Mouse (Mus musculus) myocyte (in vitro differentiated cells): ENCODE data around the gene Nudt22.

Source experiments
- CEBPB ChIP-seq: IDR thresholded peaks from 2 replicates; pipeline ENCODE4 v1.6.1; 2011; ENCODE audit warnings: mild to moderate bottlenecking, moderate library complexity; ENCODE audit not compliant: poor library complexity, insufficient read depth, severe bottlenecking
- MAX ChIP-seq: IDR thresholded peaks from one replicate; pipeline ENCODE4 v1.6.1; 2011; ENCODE audit warnings: low read depth, mild to moderate bottlenecking, control low read depth
- MYOD1 ChIP-seq, 3 experiments: IDR thresholded peaks; one replicate each; pipeline ENCODE4 v1.6.1; 2011; ENCODE audit warnings: control low read depth in 2 of 3, low read depth in 2 of 3, mild to moderate bottlenecking in 2 of 3, moderate library complexity in 1 of 3; ENCODE audit not compliant: insufficient read length in 2 of 3, control insufficient read depth in 1 of 3
- POLR2A ChIP-seq: IDR thresholded peaks from one replicate; pipeline ENCODE4 v1.6.1; 2011; ENCODE audit warnings: low read depth, mild to moderate bottlenecking, control low read depth, moderate library complexity; ENCODE audit not compliant: insufficient read length
- SRF ChIP-seq: IDR thresholded peaks from one replicate; pipeline ENCODE4 v1.6.1; 2011; ENCODE audit warnings: low read depth; ENCODE audit not compliant: control insufficient read depth, insufficient read length
- TCF12 ChIP-seq: IDR thresholded peaks from one replicate; pipeline ENCODE4 v1.6.1; 2011; ENCODE audit warnings: mild to moderate bottlenecking, control low read depth; ENCODE audit not compliant: poor library complexity, insufficient read depth, severe bottlenecking
- USF1 ChIP-seq: IDR thresholded peaks from one replicate; pipeline ENCODE4 v1.6.1; 2011; ENCODE audit warnings: low read depth, mild to moderate bottlenecking, control low read depth, moderate library complexity

DNA sequence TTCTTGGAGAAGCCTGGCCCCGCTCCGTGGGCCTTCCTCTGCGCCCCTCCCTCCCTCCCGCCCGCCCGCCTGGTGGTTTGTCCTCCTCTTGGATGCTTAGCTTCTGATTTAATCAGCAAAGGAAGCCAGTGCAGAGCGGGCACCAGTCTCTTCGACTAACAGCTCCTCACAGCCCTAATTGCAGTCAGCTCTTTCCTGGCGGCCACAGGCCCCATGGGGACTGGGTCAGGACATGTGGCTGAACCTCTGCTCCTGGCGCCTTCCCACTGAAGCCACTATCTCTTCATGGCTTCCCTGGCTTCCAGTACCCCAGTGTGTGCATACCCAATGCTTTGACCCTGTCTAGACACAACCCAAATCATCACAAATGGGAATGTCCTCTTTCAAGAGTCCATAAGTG lies 39.5 kb downstream of the Nudt22 start:
- TF ChIP-seq TCF12 (no peak), POLR2A (no peak), USF1 (no peak), CEBPB (no peak), MYOD1 (IDR thresholded peaks at IDR 0.05; ENCODE audit: control insufficient read depth in 1 of 3, insufficient read length in 2 of 3, low read depth in 2 of 3) (no peak), SRF (no peak), MAX (no peak)
